Mouse (Mus musculus): ENCODE measurements around the gene Mllt6. TPM values are rescaled to one million over a fixed set of nuclear protein-coding genes. Genes with fewer than 3 reads are reported as not detected.

Gene Mllt6
- total and polyA plus RNA-seq, 3 experiments = 37.9 to 72.5 (median 67.1) TPM

GRCm38 (mm10) chr11:97668160-97668559, 4.9 kb downstream of the Mllt6 start:
- H3K36me3 ChIP-seq (ENCODE audit: control insufficient read depth, insufficient read depth, low read length) = no peaks in the 10 kb centered on the region
- H3K4me3 ChIP-seq = no peak overlapping the region

GRCm38 (mm10) chr11:97669268-97669667, 6.1 kb downstream of the Mllt6 start:
- H3K36me3 ChIP-seq (ENCODE audit: control insufficient read depth, insufficient read depth, low read length) = no peaks in the 10 kb centered on the region; the same call in 1 of the 2 replicates
- no peak overlapping the region for H3K9ac ChIP-seq (ENCODE audit: low read depth, low read length)
- H3K79me2 ChIP-seq (replicated peaks; ENCODE audit: control insufficient read depth, insufficient read depth, low read length) = no peaks in the 10 kb centered on the region; the same call in 1 of the 2 replicates
- peaks cover 2% of the 10 kb centered on the region for H3K4me1 ChIP-seq (ENCODE audit: control insufficient read depth, insufficient read depth, low read length)
- peak in 1 of 2 experiments; percentile 42 for DNase-seq
- H3K4me3 ChIP-seq = 0 out of 2 replicates have a peak overlapping the region, but pooled peaks have one; percentile 11
- no peak for TF ChIP-seq CTCF (IDR thresholded peaks at IDR 0.05)
- TF ChIP-seq EP300 (IDR thresholded peaks at IDR 0.05; ENCODE audit: insufficient read depth, low read depth, low read length) = no peak
- no peak for TF ChIP-seq POLR2A (IDR thresholded peaks at IDR 0.05; ENCODE audit: insufficient read depth, low read depth, low read length)
- no peaks in the 10 kb centered on the region for H3K27me3 ChIP-seq (ENCODE audit: control insufficient read depth, insufficient read depth, low read length)
- H3K27ac ChIP-seq = peak overlapping the region; percentile 75
- intact Hi-C loops (cut with DNase I) = no loop called here
- 35% methylated on average over 15 of the region's 15 CpGs for WGBS

More at GRCm38 (mm10) chr11:97668160-97668559, 4.9 kb downstream of the Mllt6 start:
- Histone ChIP-seq H3K4me1 (ENCODE audit: control insufficient read depth, insufficient read depth, low read length) (peaks cover 2% of the 10 kb centered on the region), H3K27ac (no peak overlapping the region), H3K9ac (ENCODE audit: low read depth, low read length) (no peak overlapping the region), H3K79me2 (replicated peaks; ENCODE audit: control insufficient read depth, insufficient read depth, low read length) (no peaks in the 10 kb centered on the region; the same call in none of the 2 replicates), H3K27me3 (ENCODE audit: control insufficient read depth, insufficient read depth, low read length) (no peaks in the 10 kb centered on the region)
- DNase-seq = no peak
- 90% methylated on average over 7 of the region's 7 CpGs for WGBS
- TF ChIP-seq EP300 (IDR thresholded peaks at IDR 0.05; ENCODE audit: insufficient read depth, low read depth, low read length) (no peak), CTCF (IDR thresholded peaks at IDR 0.05) (no peak), POLR2A (IDR thresholded peaks at IDR 0.05; ENCODE audit: insufficient read depth, low read depth, low read length) (no peak)
- intact Hi-C loops (cut with DNase I) = no loop called here

GRCm38 (mm10) chr11:97669829-97670228, 6.6 kb downstream of the Mllt6 start:
- H3K4me1 ChIP-seq (ENCODE audit: control insufficient read depth, insufficient read depth, low read length) = peaks cover 1% of the 10 kb centered on the region
- H3K36me3 ChIP-seq (ENCODE audit: control insufficient read depth, insufficient read depth, low read length) = no peaks in the 10 kb centered on the region; the same call in 1 of the 2 replicates
- H3K4me3 ChIP-seq = no peak overlapping the region; the same call in 1 of the 2 replicates
- H3K9ac ChIP-seq (ENCODE audit: low read depth, low read length) = peak overlapping the region; percentile 16; the same call in 1 of the 2 replicates
- WGBS = 13% methylated on average over 6 of the region's 6 CpGs
- no peaks in the 10 kb centered on the region for H3K27me3 ChIP-seq (ENCODE audit: control insufficient read depth, insufficient read depth, low read length)
- intact Hi-C loops (cut with DNase I) = no loop called here
- DNase-seq = peak; percentile 62 to 79
- H3K27ac ChIP-seq = peak overlapping the region; percentile 75
- H3K79me2 ChIP-seq (replicated peaks; ENCODE audit: control insufficient read depth, insufficient read depth, low read length) = no peaks in the 10 kb centered on the region; the same call in 1 of the 2 replicates
- TF ChIP-seq POLR2A (IDR thresholded peaks at IDR 0.05; ENCODE audit: insufficient read depth, low read depth, low read length) (no peak), EP300 (IDR thresholded peaks at IDR 0.05; ENCODE audit: insufficient read depth, low read depth, low read length) (peak; percentile 53; the same call in 1 of the 2 replicates)

- Histone ChIP-seq H3K9ac (ENCODE audit: low read depth, low read length) (peak overlapping the region; percentile 16; the same call in 1 of the 2 replicates), H3K4me1 (ENCODE audit: control insufficient read depth, insufficient read depth, low read length) (no peaks in the 10 kb centered on the region; the same call in 1 of the 2 replicates), H3K4me3 (no peak overlapping the region; the same call in 1 of the 2 replicates), H3K27ac (peak overlapping the region; percentile 70), H3K79me2 (replicated peaks; ENCODE audit: control insufficient read depth, insufficient read depth, low read length) (no peaks in the 10 kb centered on the region; the same call in 1 of the 2 replicates), H3K36me3 (ENCODE audit: control insufficient read depth, insufficient read depth, low read length) (no peaks in the 10 kb centered on the region; the same call in 1 of the 2 replicates), H3K27me3 (ENCODE audit: control insufficient read depth, insufficient read depth, low read length) (no peaks in the 10 kb centered on the region)
- TF ChIP-seq POLR2A (IDR thresholded peaks at IDR 0.05; ENCODE audit: insufficient read depth, low read depth, low read length) = no peak
- TF ChIP-seq EP300 (IDR thresholded peaks at IDR 0.05; ENCODE audit: insufficient read depth, low read depth, low read length) = no peak
- TF ChIP-seq CTCF (IDR thresholded peaks at IDR 0.05) = peak; percentile 47
- WGBS = 51% methylated on average over 13 of the region's 13 CpGs
- DNase-seq = no peak
- intact Hi-C loops (cut with DNase I) = no loop called here
Observed at GRCm38 (mm10) chr11:97670234-97671176, 7.3 kb downstream of the Mllt6 start.

GRCm38 (mm10) chr11:97671177-97671527, 7.9 kb downstream of the Mllt6 start:
- no peak for TF ChIP-seq POLR2A (IDR thresholded peaks at IDR 0.05; ENCODE audit: insufficient read depth, low read depth, low read length)
- TF ChIP-seq CTCF (IDR thresholded peaks at IDR 0.05) = no peak
- TF ChIP-seq EP300 (IDR thresholded peaks at IDR 0.05; ENCODE audit: insufficient read depth, low read depth, low read length) = no peak
- DNase-seq = no peak
- Histone ChIP-seq H3K36me3 (ENCODE audit: control insufficient read depth, insufficient read depth, low read length) (no peaks in the 10 kb centered on the region; the same call in 1 of the 2 replicates), H3K79me2 (replicated peaks; ENCODE audit: control insufficient read depth, insufficient read depth, low read length) (no peaks in the 10 kb centered on the region; the same call in 1 of the 2 replicates), H3K27me3 (ENCODE audit: control insufficient read depth, insufficient read depth, low read length) (no peaks in the 10 kb centered on the region), H3K4me3 (no peak overlapping the region), H3K4me1 (ENCODE audit: control insufficient read depth, insufficient read depth, low read length) (no peaks in the 10 kb centered on the region; the same call in 1 of the 2 replicates), H3K9ac (ENCODE audit: low read depth, low read length) (no peak overlapping the region), H3K27ac (no peak overlapping the region)
- WGBS = 39% methylated on average over 2 of the region's 2 CpGs
- intact Hi-C loops (cut with DNase I) = no loop called here
